Mouse (Mus musculus) small intestine, adult 2 months (tissue): ENCODE measurements around the gene Klhl22.

Experiments
- CTCF ChIP-seq: fragments of 200-500 bp; IDR thresholded peaks from 2 replicates; pipeline ENCODE4 v1.5.1; 2012; ENCODE audit warnings: low read depth, mild to moderate bottlenecking, control low read depth, inconsistent platforms, low read length, moderate library complexity, mixed read lengths; ENCODE audit not compliant: insufficient replicate concordance, insufficient read length; ENCODE audit errors: extremely low read depth
- POLR2A ChIP-seq: fragments of 200-500 bp; IDR thresholded peaks from 2 replicates; pipeline ENCODE4 v1.6.1; 2012; ENCODE audit warnings: low read depth, mild to moderate bottlenecking, control low read depth, inconsistent platforms, low read length, moderate library complexity

DNA sequence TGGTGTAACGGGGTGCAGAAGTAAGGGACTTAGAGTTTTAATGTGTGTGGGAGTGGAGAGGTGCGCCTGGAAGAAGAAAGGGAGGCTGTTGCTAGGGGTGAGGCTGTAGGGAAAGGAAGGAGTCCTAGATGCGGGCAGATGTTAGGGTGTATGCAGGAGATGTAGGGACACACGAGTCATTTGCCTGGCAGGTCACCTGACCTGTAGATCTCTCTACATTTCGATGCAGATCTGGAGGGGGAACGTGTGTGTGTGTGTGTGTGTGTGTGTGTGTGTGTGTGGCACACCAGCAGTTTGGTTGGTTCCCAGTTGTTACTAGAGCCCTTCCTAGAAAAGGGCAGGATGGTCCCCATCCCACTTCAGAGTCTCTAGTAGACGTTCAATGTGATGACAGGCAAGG, 45.6 kb downstream of the Klhl22 start:
- TF ChIP-seq CTCF (no peak), POLR2A (no peak)
